In the genomic region with DNA sequence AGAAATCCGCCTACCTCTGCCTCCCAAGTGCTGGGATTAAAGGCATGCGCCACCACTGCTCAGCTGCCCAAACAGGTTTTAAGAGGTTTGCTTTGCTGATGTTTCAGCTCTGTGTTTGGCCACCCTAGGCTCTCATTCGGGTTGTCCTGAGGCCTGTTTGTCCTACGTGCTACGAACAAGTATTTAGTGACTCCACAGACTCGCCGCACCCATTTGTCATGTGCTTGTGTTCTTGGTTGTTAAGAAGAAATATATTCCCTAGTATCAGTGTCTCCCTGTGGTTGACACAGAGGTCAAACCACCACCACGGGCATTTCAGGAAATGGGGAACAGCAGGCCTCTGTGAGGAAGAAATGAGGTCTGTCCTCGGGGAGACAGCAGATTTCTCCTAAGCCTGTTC, we compare ENCODE assay signal across 12 mouse cellular contexts. TPM values are rescaled to one million over a fixed set of nuclear protein-coding genes. Genes with fewer than 3 reads are reported as not detected.
DNase-seq lines count a peak whose midpoint lies in the region; ATAC-seq and TF ChIP-seq lines count a peak whose summit lies in the region.
"Had no signal": no experiment of that assay in that cellular context is flagged by ENCODE, and none has a peak within 500 bp of the region (broad histone marks: within the 10 kb centered on the region; RNA-seq: fewer than 3 reads in every experiment).

No protein-coding gene starts in this region.

- peak; percentile 60 for DNase-seq in heart, embryonic 10.5 days (ENCODE audit: low spot score)
- DNase-seq in heart, adult 9 months (ENCODE audit: low spot score in 2 of 2) = no peak
- peak; percentile 39 for DNase-seq in kidney, adult 9 months
- DNase-seq in lung, postnatal 0 days (ENCODE audit: low spot score) = peak; percentile 10
- DNase-seq in yolk sac, embryonic 10.5 days (ENCODE audit: low spot score) = no peak
- DNase-seq in midbrain, embryonic 10.5 days (ENCODE audit: low spot score) = no peak
- DNase-seq: cerebellum, postnatal 25 days had no signal

- TF ChIP-seq EP300 in lung, postnatal 0 days (IDR thresholded peaks at IDR 0.05) = no peak

- H3K4me1 ChIP-seq in heart, embryonic 10.5 days = peaks cover 38% of the 10 kb centered on the region
- H3K4me1 ChIP-seq in brown adipose tissue, adult 24 weeks (ENCODE audit: control insufficient read depth, insufficient read depth, insufficient read length, low read length) = peaks cover 5% of the 10 kb centered on the region; the same call in 1 of the 2 replicates
- no peaks in the 10 kb centered on the region; the same call in 1 of the 2 replicates for H3K4me1 ChIP-seq in lung, postnatal 0 days (ENCODE audit: insufficient read depth, low read depth, low read length)
- H3K4me1 ChIP-seq in hindbrain, embryonic 12.5 days = peaks cover 15% of the 10 kb centered on the region
- peaks cover 10% of the 10 kb centered on the region for H3K4me1 ChIP-seq in midbrain, embryonic 10.5 days
- H3K4me1 ChIP-seq: forebrain, embryonic 15.5 days had no signal

- H3K9me3 ChIP-seq in heart, embryonic 10.5 days = no peaks in the 10 kb centered on the region
- no peaks in the 10 kb centered on the region for H3K9me3 ChIP-seq in lung, postnatal 0 days (ENCODE audit: low read length)
- H3K9me3 ChIP-seq in hindbrain, embryonic 12.5 days (replicated peaks) = no peaks in the 10 kb centered on the region
- H3K9me3 ChIP-seq in midbrain, embryonic 10.5 days (replicated peaks) = no peaks in the 10 kb centered on the region
- H3K9me3 ChIP-seq: forebrain, embryonic 15.5 days; midbrain, embryonic 12.5 days had no signal

- ATAC-seq in lung, postnatal 0 days = peak; percentile 47
- ATAC-seq in hindbrain, embryonic 12.5 days (ENCODE audit: low FRiP score) = no peak
- ATAC-seq: forebrain, embryonic 15.5 days; hindbrain, embryonic 16.5 days had no signal

- H3K27ac ChIP-seq in heart, embryonic 10.5 days = peak overlapping the region; percentile 80; the same call in 1 of the 2 replicates
- peak overlapping the region; percentile 65; the same call in 1 of the 2 replicates for H3K27ac ChIP-seq in brown adipose tissue, adult 24 weeks (replicated peaks; ENCODE audit: low read depth, low read length)
- H3K27ac ChIP-seq in lung, postnatal 0 days (ENCODE audit: low read length) = peak overlapping the region; percentile 20; the same call in 1 of the 2 replicates
- H3K27ac ChIP-seq in hindbrain, embryonic 12.5 days = no peak overlapping the region
- H3K27ac ChIP-seq in midbrain, embryonic 10.5 days (replicated peaks) = no peak overlapping the region
- H3K27ac ChIP-seq: forebrain, embryonic 15.5 days; midbrain, embryonic 12.5 days had no signal

- no peaks in the 10 kb centered on the region for H3K27me3 ChIP-seq in heart, embryonic 10.5 days (ENCODE audit: insufficient read depth, poor library complexity, severe bottlenecking)
- no peaks in the 10 kb centered on the region for H3K27me3 ChIP-seq in lung, postnatal 0 days (replicated peaks; ENCODE audit: insufficient read depth, low read length)
- H3K27me3 ChIP-seq in hindbrain, embryonic 12.5 days = 0 out of 2 replicates have a peak, but pooled peaks cover 4% of the 10 kb centered on the region
- H3K27me3 ChIP-seq in midbrain, embryonic 10.5 days (ENCODE audit: low read depth, poor library complexity, severe bottlenecking) = no peaks in the 10 kb centered on the region
- H3K27me3 ChIP-seq: forebrain, embryonic 15.5 days; midbrain, embryonic 12.5 days had no signal

- no peak for TF ChIP-seq CTCF in lung, postnatal 0 days (IDR thresholded peaks at IDR 0.05)

- no peak overlapping the region for H3K4me2 ChIP-seq in lung, postnatal 0 days (replicated peaks; ENCODE audit: low read depth, low read length)
- H3K4me2 ChIP-seq in hindbrain, embryonic 12.5 days (replicated peaks) = no peak overlapping the region
- H3K4me2 ChIP-seq: forebrain, embryonic 15.5 days; midbrain, embryonic 12.5 days had no signal

- H3K9ac ChIP-seq in lung, postnatal 0 days (replicated peaks; ENCODE audit: low read depth) = no peak overlapping the region
- H3K9ac ChIP-seq in hindbrain, embryonic 12.5 days = no peak overlapping the region
- H3K9ac ChIP-seq: forebrain, embryonic 15.5 days; midbrain, embryonic 12.5 days had no signal

- H3K4me3 ChIP-seq in heart, embryonic 10.5 days = no peak overlapping the region
- H3K4me3 ChIP-seq in brown adipose tissue, adult 24 weeks (ENCODE audit: insufficient read depth, low read depth, low read length) = no peak overlapping the region
- H3K4me3 ChIP-seq in lung, postnatal 0 days (ENCODE audit: low read depth, low read length) = no peak overlapping the region
- H3K4me3 ChIP-seq in hindbrain, embryonic 12.5 days = no peak overlapping the region
- no peak overlapping the region for H3K4me3 ChIP-seq in midbrain, embryonic 10.5 days
- H3K4me3 ChIP-seq: forebrain, embryonic 15.5 days; midbrain, embryonic 12.5 days had no signal

- no peaks in the 10 kb centered on the region for H3K36me3 ChIP-seq in heart, embryonic 10.5 days
- no peaks in the 10 kb centered on the region for H3K36me3 ChIP-seq in lung, postnatal 0 days (ENCODE audit: insufficient read depth, low read length)
- no peaks in the 10 kb centered on the region for H3K36me3 ChIP-seq in hindbrain, embryonic 12.5 days
- no peaks in the 10 kb centered on the region for H3K36me3 ChIP-seq in midbrain, embryonic 10.5 days
- H3K36me3 ChIP-seq: forebrain, embryonic 15.5 days; midbrain, embryonic 12.5 days had no signal

- 66% methylated on average over 9 of the region's 9 CpGs for WGBS in heart, embryonic 10.5 days
- 35% methylated on average over 9 of the region's 9 CpGs for WGBS in lung, postnatal 0 days
- 67% methylated on average over 9 of the region's 9 CpGs for WGBS in hindbrain, embryonic 12.5 days
- 73% methylated on average over 9 of the region's 9 CpGs for WGBS in midbrain, embryonic 10.5 days

RNA-seq across cellular contexts. Expression of gene Emsy, which starts 14.8 kb away (rescaled TPM):
- 29.1 and 34.1 TPM in 2 replicates for polyA plus RNA-seq in heart, embryonic 10.5 days (2016; fragmentation: Nextera tagmentation; extraction: Ambion mirVana)
- polyA plus RNA-seq in brown adipose tissue, adult 24 weeks (2012; ENCODE audit: insufficient read depth, insufficient read length, missing spikeins) = 9.5 and 22.8 TPM in 2 replicates
- polyA plus RNA-seq in lung, postnatal 0 days (2015; fragmentation: Nextera tagmentation; extraction: Ambion mirVana) = 8.6 and 10.2 TPM in 2 replicates
- 41.9 and 45.0 TPM in 2 replicates for polyA plus RNA-seq in hindbrain, embryonic 12.5 days (2016; fragmentation: Nextera tagmentation; extraction: Ambion mirVana)
- polyA plus RNA-seq in midbrain, embryonic 10.5 days (2016; fragmentation: Nextera tagmentation; extraction: Ambion mirVana) = 38.1 and 42.9 TPM in 2 replicates

RNA-seq across cellular contexts. Expression of gene Thap12, which starts 31.5 kb away (rescaled TPM):
- polyA plus RNA-seq in heart, embryonic 10.5 days (2016; fragmentation: Nextera tagmentation; extraction: Ambion mirVana) = 39.5 and 40.6 TPM in 2 replicates
- polyA plus RNA-seq in brown adipose tissue, adult 24 weeks (2012; ENCODE audit: insufficient read depth, insufficient read length, missing spikeins) = 27.0 and 35.8 TPM in 2 replicates
- polyA plus RNA-seq in lung, postnatal 0 days (2015; fragmentation: Nextera tagmentation; extraction: Ambion mirVana) = 31.8 and 34.2 TPM in 2 replicates
- polyA plus RNA-seq in hindbrain, embryonic 12.5 days (2016; fragmentation: Nextera tagmentation; extraction: Ambion mirVana) = 73.1 and 78.2 TPM in 2 replicates
- 60.6 and 63.9 TPM in 2 replicates for polyA plus RNA-seq in midbrain, embryonic 10.5 days (2016; fragmentation: Nextera tagmentation; extraction: Ambion mirVana)

Comparison
In these comparisons a context has a peak if more than half of its experiments do, and no peak if none do; other contexts are left out.
1. DNase-seq: peak in heart, embryonic 10.5 days (single experiment), kidney, adult 9 months (single experiment) and lung, postnatal 0 days (single experiment); none in heart, adult 9 months (0 of 2), yolk sac, embryonic 10.5 days (single experiment) and midbrain, embryonic 10.5 days (single experiment).
2. H3K27ac ChIP-seq: peak in heart, embryonic 10.5 days (single experiment), brown adipose tissue, adult 24 weeks (single experiment) and lung, postnatal 0 days (single experiment); none in hindbrain, embryonic 12.5 days (single experiment) and midbrain, embryonic 10.5 days (single experiment).